Mouse (Mus musculus): ENCODE data around the gene Spta1.

Spta1 gene

DNA sequence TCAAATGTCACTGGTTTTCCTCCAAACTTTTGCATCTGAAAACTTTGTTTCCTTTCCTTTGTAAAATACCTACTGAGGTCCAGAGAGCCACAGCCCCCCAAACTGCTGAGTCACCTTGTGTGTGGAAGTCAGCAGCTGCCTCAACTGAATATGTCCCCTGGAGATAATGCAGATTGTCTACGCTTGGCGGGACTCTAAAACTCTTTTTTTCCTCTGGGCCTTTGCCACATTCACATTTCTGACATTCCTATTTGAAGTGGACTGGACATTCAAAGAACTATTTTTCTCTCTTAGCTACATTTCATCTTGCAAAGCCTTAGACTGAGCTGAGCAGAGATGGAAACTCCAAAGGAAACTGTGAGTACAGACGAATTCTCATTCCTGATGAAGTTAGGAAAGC is at the start of gene Spta1:
Spta1 (plus strand) TSS at position 172 of the 400 bp plus-strand sequence.
- no peak for DNase-seq

DNA sequence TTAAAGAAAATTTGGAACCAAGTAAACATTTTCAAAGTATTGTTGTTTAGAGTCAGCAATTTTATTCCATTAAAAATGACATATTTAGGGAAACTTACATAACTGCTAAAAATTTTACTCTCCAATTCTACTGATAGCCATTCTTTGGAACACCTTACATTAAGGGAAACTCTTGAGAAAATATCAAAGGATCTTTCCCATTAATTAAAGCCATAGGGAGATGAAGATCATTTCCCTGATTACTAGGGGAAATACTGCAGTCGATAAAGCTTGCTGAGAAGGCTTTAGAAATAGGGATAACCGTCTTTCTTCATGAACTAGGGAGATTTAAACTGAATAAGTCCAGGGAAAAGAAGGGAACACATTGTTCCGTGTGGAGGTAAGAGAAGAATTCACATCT is 41.4 kb upstream of the Spta1 start, which contains the start of gene Olfr424:
Olfr424 (plus strand) TSS at position 301 of the 400 bp plus-strand sequence.
- DNase-seq, result no peak

DNA sequence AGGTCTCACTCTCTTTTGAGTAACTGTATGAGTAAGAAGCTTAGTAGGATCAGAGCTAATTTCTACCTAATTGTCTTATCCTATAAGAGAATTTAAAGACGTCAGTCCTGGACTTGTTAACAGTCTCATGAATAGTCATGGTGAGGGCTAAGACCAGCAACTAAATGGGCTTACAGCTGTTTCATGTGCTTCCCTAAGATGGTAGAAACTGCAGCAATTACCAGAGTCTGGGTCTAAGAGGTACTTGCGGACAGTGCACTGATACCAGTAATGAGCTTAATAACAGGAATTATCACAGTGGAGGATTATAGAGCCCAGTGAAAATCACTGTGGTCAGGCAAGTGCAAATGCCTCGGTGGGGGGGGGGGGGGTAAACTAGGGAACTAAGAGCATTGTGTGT is 40.6 kb upstream of the Spta1 start:
- no peak for DNase-seq

DNA sequence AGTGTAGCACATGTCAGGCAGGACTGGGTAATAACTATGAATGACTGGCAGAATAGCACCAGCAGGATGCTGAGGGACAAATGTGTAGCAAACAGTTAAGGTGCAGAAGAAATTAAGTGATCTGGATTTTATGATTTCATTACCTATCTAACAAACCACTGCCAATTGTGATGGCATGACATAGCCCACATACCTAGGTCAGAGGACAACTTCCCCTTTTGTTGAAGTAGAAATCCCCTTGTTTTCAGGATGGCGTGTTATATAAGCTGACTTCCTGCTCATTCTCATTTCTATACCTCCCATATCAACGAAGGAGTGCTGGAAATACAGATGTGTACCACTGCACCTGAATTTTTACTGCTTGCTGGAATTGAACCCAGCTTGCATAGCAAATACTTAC is 31.2 kb upstream of the Spta1 start:
- no peak for DNase-seq

DNA sequence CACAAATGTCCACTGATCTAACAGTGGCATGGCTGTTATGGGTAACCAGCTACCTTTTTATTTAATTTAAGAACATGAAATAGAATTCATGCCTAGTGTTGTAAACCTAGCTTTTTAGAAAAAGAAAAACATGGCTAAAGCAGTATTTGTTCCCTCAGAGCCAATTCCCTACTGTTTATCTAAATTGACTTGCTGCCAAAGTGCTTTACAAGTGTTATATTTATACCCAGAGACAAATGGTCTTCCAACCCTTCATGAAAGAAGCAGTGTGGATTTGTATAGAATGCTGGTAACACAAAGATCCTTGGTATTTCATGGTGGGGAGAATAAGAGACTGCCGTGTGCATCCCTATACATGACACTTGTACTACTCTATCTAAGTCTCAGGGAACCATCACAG is 25.9 kb upstream of the Spta1 start:
- DNase-seq, result no peak

DNA sequence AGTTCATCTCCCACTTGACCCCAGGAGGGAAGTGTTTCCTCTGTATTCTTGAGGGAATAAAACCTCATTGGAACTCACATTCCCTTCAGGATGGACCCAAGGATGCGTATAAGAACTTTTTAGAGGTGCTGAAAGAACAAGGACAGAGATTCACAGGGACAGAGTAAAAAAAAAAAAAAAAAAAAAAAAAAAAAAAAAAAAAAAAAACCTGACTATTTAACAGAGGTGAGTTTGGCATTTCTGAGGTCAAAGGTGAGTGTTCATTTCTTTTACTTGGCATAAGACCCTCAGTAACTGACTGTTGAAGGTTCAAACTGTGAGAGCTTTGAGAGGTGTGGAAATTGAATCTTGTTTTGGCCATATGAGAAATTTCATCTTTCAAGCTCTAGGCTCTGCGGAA is 23.3 kb upstream of the Spta1 start:
- DNase-seq, result no peak

DNA sequence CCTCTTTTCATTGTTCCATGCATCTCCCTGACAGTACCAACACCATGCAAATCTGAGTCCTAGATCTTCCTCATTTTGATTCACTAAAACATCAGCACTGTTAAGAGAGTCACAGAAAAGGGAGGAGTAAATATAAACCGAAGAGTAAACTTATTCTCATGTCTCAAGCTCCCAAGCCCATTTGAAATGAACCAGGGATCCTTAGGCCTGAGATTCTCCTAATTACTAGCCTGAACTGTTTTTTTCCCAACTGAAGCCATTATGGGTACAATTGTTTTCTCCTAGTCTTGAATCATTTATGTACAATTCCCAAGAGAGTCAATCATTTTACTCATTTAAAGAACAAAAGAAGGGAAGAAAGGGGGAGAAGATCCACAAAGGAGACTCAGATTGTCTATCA is 17.2 kb upstream of the Spta1 start, which contains the start of gene Olfr420:
Olfr420 (plus strand) TSS at position 301 of the 400 bp plus-strand sequence.
- DNase-seq, result no peak

DNA sequence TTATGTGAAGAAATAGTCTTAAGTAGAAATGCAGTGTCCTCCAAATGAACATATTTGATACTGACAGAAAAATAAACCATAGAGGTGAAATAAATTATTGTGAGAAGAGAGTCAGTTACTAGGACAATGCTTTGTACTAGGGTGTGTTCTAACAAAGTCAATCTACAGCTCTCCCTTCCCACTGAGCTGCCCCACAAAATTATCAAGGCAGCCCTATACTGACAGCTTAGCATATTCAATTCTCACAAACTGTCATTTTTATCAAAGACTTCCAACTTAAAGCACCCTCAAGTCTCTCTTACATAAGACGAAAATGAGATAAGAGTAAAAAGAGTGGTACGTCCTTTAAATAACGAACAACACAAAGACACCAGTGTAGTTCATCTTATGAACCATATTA is 15.0 kb upstream of the Spta1 start:
- no peak for DNase-seq

DNA sequence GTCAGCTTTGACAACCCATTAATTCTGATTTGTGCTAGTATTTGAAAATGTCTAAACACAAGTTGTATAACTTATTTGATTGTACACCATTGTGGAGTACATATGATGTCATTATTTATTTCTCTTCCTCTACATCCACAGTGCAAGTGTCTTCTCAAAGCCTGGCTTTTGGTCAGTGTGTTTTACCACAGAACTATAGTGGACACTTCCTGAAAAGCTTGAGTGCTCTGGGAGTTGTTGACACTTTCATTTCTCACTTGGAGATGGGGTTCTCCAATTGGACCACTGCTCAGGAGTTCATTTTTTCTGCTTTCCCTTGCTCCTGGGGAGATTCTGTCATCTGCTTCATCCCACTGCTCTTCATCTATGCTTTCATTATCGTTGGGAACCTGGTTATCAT is 14.1 kb upstream of the Spta1 start:
- DNase-seq, result no peak

DNA sequence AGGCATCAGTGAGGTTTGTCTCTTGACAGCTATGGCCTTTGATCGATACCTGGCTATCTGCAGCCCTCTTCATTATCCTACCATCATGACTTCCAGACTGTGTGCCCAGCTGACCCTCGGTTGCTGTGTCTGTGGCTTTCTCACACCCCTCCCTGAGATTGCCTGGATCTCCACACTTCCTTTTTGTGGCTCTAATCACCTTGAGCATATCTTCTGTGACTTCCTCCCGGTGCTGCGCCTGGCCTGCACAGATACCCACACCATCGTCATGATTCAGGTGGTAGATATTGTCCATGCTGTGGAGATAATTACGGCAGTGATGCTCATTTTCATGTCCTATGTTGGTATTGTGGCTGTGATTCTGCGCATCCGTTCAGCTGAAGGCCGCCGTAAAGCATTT is 13.5 kb upstream of the Spta1 start:
- no peak for DNase-seq

DNA sequence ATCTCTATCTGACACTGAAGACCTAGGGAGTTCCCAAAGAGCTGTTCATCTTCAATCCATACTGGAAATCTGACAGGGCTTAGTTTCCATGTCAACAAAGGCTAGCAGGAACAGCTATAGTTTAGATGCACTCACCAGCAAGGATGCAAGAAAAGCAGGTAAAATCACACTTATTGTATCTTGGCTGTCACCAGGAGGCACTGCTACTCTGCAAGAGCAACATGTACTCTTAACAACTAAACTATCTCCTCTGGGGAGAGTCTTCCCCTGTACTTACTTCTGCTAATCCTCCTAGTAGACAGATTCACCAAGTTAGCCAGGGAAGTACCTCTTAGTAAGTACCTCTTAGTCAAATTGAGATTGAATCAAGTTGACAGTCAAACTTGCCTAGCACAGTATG is 3.6 kb upstream of the Spta1 start:
- DNase-seq, result no peak

DNA sequence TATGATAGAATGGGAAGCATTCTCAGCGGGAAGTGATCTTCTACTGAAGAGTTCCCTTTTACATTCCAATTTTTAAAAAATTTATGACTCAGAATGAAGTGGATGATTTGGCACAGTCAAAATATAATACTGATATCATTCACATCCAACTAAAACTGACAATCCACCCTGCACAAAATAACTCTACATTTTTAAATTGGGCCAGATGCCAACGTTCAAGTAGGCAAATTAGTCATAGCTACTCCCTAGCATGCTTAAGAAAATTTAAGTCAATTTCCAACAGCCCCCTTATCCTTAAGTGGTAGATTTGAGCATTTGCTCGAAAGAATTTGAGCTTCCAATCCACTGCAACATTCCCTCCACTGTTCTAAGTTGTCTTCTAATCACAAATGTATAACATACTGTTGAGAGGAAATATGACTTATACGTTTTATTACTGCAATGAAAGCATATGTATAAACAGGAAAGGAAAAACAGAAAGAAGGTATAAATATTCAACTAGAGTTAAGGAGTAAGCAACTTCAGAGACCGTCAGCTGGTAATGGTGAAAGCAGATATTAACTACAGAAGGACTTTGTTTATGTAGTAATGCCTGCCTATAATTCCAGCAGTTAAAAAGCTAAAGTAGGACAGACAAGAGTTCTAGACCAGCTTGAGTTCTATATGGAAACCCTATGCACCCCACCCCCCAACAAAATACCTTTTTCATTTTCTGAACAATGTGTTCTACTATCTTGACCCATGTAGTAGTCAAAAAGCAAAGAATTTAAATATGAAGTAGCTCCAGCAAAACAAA is 1.7 kb upstream of the Spta1 start:
- no peak for DNase-seq

DNA sequence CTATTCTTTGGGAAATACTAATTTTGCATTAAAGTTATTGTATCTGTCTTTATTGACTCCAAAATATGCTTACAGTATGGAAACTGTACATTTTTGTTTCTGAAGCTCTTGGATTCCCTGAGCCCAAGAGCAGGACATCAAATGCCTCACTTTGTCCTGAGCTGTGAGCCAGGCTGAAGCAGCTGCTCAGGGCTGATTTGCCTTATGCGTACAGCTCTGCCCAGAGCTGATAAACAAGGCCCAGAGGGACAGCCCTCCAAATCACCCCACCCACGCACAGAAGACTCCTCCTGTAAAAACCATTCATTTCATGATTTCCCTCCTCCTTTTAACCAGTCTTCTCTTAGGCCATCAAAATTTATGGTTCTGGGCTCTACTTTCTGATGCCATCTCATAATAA is 1.0 kb upstream of the Spta1 start:
- DNase-seq, result no peak

DNA sequence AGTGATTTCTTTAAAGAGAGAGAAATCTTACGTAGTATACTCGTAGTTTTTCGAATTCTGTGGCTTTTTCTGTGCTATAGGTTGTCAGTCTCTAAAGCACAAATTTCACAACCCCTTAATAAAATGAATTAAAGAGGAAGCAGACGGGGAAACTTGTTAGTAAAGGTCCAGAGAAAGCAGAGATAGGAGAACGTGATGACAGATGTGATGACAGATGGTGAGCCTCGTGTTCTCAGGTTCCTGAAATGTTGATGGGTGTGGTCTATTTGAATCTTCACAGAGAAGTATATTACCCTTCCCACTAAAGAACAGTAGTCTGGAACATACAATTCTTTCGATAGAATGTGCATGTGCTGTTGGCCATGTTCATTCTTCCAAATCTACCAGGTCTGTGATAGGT is 32.1 kb downstream of the Spta1 start:
- DNase-seq, result no peak

DNA sequence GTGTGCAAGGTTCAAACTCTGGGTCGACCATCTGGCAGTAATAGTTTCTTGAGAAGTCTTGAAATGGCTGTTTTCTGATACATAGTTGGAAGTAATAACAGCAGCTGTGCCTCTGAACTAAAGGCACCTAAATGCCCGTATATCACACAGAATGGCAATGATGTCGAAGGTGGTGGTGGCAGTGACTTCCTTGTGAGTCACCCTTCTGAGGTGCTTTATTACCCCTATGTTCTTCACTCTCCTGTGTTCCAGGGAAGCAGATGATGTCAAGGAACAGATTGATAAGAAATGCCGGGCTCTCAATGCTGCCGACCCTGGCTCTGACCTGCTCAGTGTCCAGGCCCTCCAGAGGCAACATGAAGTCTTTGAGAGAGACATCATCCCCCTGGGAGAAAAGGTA is 39.7 kb downstream of the Spta1 start:
- DNase-seq, result no peak

DNA sequence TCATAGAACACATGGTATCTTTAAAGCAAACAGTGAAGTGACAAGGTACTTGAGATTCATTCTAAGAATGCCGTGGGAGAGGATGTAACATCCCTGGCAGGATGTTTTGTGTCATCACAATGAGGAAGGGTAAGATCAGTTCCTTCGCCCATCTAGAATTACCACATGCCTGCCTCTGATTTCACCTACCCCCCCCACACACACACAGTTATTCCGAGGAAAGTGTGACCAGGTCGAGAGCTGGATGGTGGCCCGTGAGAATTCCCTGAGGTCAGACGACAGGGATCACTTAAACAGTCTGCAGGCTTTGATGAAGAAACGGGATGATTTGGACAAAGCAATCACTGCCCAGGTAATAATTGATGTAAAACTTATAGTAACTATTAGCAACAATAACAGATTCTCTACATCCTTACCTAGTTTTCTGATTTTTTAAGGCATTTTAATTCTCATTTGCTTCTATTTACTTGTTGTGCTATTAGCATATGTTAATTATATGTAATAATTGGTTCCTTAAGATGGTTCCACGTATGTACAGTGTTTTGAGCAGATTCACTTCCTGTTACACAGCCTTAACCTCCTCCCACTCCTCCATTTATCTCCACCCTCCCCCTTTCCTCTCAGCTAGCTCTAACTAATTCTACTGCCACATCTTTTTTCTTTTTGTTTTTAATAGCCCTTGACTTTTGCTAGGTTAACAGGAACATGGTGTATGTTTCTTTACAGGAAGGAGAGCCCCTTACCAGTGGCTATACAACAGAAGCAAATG is 42.9 kb downstream of the Spta1 start:
- DNase-seq, result no peak

DNA sequence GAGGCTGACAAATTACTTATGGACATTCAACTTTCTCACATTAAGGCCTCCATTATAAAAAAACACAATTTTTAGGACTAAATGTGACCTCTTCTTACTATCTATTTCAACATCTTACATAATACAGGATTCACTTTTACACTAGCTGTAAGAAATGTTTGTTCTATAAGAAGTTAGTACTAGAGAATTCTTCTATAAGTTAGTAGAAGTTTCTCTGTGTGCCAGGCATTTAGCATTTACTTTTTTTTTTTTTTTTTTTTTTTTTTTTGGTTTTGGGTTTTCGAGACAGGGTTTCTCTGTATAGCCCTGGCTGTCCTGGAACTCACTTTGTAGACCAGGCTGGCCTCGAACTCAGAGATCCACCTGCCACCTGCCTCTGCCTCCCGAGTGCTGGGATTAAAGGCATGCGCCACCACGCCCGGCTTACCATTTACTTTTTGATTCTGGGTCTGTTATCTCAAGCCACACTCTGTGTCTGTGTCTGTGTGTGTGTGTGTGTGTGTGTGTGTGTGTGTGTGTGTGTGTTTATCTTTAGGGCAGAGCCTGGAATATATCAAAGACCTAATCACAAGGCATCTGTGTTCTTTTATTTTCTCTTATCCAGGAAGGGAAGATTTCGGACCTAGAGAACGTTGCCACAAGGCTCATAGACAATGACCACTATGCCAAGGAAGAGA is 44.1 kb downstream of the Spta1 start:
- no peak for DNase-seq

DNA sequence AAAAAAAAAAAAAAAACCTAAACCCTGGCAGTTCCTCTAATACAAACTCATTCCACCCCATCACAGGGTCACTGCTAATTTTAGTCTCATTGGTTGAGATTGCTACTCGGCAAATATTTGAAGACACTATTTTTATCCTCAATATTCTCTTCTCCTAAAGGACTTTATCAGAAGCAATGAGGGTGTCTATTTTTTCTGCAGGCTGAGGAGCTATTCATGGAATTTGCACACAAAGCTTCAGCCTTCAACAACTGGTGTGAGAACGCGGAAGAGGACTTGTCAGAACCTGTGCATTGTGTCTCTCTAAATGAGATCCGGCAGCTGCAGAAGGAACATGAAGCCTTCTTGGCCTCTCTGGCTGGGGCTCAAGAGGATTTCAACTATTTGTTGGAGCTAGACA is 67.3 kb downstream of the Spta1 start:
- no peak for DNase-seq

DNA sequence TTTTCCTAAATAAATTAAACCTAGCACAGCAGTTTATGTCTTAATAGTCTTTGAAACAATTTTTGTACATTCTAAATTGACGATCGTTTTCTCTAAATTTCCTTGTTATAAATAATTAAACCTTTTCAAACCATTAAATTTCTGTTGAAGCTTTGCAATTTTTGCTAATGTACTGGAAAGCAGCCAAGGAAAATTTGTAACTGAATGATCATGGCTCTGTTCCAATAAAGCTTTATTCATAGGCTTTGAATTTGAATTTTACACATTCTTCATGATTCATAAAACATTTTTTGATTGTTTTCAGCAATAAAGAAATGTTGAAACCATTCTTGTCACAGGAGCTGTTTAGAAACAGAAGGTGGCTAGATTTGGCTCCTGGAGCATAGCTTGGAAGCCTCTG is 72.0 kb downstream of the Spta1 start:
- no peak for DNase-seq

DNA sequence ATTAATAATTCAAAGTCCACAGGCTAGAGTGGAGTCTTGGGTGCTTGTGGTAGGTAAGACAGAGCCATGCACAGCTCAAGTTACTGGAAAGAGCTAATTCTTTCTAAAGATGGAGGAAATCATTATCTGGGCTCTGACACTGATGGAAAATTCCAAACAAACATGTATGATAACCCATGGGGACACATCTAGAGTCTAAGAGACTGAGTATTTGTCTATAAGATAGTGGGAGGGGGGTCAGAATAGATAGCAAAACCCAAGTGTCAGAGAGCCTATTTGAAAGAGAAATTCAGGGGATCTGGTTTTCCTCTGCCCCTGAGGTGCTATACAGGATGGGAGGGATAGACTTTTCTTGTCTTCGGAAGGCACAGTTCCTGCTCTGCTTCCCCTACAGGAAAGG is 73.5 kb downstream of the Spta1 start:
- no peak for DNase-seq

DNA sequence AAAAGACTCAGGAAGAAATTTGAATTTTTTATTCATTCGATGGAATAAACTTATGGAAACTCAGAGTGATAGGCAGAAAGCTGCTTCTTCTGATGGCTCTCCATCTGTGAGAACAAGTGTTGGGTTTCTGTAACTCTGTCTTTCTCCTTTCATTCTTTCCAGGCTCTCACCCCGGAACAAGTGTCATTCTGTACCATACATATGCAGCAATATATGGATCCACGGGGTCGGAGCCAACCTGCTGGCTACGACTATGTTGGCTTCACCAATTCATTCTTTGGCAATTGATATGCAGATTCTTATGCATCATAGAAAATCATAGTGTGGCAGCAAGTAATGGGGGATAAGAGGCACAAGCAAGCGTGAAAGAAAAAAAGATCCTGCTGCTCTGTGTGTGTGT is 74.6 kb downstream of the Spta1 start:
- no peak for DNase-seq

DNA sequence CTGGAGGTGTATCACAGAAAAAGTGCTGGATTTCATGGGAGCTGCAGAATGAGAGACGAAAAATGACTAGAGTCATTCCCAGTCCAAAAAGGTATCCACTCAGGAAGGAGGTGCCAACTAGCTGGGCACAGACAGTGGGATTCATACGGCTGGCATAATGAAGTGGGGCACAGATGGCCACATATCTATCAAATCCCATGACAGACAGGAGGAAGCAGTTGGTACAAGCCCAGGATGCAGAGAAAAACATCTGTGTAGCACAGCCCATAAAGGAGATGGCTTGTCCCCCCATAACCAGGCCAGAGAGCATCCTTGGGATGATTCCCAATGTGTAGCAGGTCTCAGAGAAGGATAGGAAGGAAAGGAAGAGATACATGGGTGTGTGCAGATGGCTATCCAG is 77.8 kb downstream of the Spta1 start:
- no peak for DNase-seq

DNA sequence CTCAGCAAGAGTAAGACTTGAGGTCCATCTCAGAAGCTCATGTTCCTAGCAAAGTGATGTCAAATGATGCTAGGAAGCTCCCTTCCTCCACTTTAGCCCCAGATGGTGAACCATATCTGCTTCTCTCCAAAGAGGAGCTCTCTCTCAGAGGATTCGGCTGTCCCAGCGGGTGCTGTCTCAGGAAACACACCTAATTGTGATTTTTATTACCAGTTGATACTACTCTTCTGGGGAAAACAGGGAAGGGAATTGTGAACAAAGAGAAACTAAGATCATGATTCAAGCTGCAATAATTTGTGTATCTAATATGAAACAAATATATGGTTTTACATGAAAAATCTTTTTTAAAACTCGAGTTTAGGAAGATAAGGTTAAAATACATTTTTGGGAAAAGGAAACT is 79.4 kb downstream of the Spta1 start, which contains the start of gene Olfr419:
Olfr419 (minus strand) TSS at position 101 of the 400 bp plus-strand sequence.
- DNase-seq, result no peak

DNA sequence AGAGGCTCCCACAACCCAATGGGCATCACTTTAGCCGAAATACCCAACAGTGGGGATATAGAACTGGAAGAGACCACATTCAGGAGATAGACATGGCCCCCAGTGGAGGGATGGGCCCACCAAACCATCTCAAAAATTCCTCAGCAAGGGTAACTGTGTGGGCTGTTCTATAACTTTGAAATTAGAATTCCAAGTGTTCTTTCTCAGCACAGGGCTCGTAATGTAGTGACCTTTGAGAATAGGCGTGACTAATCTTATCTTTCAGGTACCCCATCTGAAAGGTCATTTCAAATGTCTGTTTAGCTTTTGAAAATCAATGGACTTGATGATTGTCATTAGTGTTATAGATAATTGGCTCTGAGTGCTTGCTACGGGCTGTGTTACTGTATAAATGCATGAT is 95.2 kb downstream of the Spta1 start:
- no peak for DNase-seq

Data from right cerebral cortex, postnatal 4 days (tissue).